29 mouse cellular contexts compared by ENCODE assay signal in genomic region chr17:47400451-47400850, GRCm38 (mm10). TPM values are rescaled to one million over a fixed set of nuclear protein-coding genes. Genes with fewer than 3 reads are reported as not detected.
A peak's percentile ranks its signal among the peaks of the same experiment; 100 is the strongest.
DNase-seq lines count a peak whose midpoint lies in the region; ATAC-seq and TF ChIP-seq lines count a peak whose summit lies in the region.
"Had no signal": no experiment of that assay in that cellular context is flagged by ENCODE, and none has a peak within 500 bp of the region (broad histone marks: within the 10 kb centered on the region; RNA-seq: fewer than 3 reads in every experiment).

TSS of gene Guca1a (minus strand) at chr17:47400584.

- no peak within 1 kb of the TSS for H3K4me2 ChIP-seq in midbrain, embryonic 11.5 days
- H3K4me2 ChIP-seq: embryonic facial prominence, embryonic 12.5 days; embryonic facial prominence, embryonic 15.5 days; forebrain, embryonic 12.5 days; forebrain, embryonic 15.5 days; heart, embryonic 13.5 days; hindbrain, embryonic 14.5 days had no signal

- H3K36me3 ChIP-seq in midbrain, embryonic 10.5 days: no peaks in the 10 kb centered on the region
- no peaks in the 10 kb centered on the region for H3K36me3 ChIP-seq in midbrain, embryonic 11.5 days (ENCODE audit: control insufficient read depth, insufficient read depth, low read length)
- H3K36me3 ChIP-seq: embryonic facial prominence, embryonic 12.5 days; embryonic facial prominence, embryonic 15.5 days; forebrain, embryonic 12.5 days; forebrain, embryonic 15.5 days; heart, embryonic 10.5 days; heart, embryonic 13.5 days had no signal

- no peaks in the 10 kb centered on the region for H3K9me3 ChIP-seq in midbrain, embryonic 10.5 days (replicated peaks)
- no peaks in the 10 kb centered on the region for H3K9me3 ChIP-seq in midbrain, embryonic 11.5 days (ENCODE audit: control insufficient read depth, low read length)
- H3K9me3 ChIP-seq: embryonic facial prominence, embryonic 12.5 days; embryonic facial prominence, embryonic 15.5 days; forebrain, embryonic 12.5 days; forebrain, embryonic 15.5 days; heart, embryonic 10.5 days; heart, embryonic 13.5 days had no signal

- H3K27ac ChIP-seq in midbrain, embryonic 10.5 days (replicated peaks): peak within 1 kb of the TSS; percentile 46; the same call in 1 of the 2 replicates
- no peak within 1 kb of the TSS for H3K27ac ChIP-seq in midbrain, embryonic 11.5 days (ENCODE audit: low read depth, low read length)
- H3K27ac ChIP-seq in bone marrow macrophage, adult 2 months (ENCODE audit: insufficient read depth, low read depth, low read length): no peak within 1 kb of the TSS
- H3K27ac ChIP-seq: embryonic facial prominence, embryonic 12.5 days; embryonic facial prominence, embryonic 15.5 days; forebrain, embryonic 12.5 days; forebrain, embryonic 15.5 days; heart, adult 2 months; heart, embryonic 10.5 days; heart, embryonic 13.5 days; hindbrain, embryonic 14.5 days; hindbrain, postnatal 0 days had no signal

- no peak for TF ChIP-seq CTCF in bone marrow macrophage, adult 2 months (IDR thresholded peaks at IDR 0.05; ENCODE audit: low read depth, low read length)

- H3K27me3 ChIP-seq in midbrain, embryonic 10.5 days (ENCODE audit: low read depth, poor library complexity, severe bottlenecking): peaks cover 73% of the 10 kb centered on the region
- H3K27me3 ChIP-seq in midbrain, embryonic 11.5 days (ENCODE audit: control insufficient read depth, insufficient read depth, low read length): no peaks in the 10 kb centered on the region; the same call in 1 of the 2 replicates

- no peak within 1 kb of the TSS for H3K9ac ChIP-seq in midbrain, embryonic 11.5 days (ENCODE audit: low read length)
- H3K9ac ChIP-seq: embryonic facial prominence, embryonic 12.5 days; embryonic facial prominence, embryonic 15.5 days; forebrain, embryonic 12.5 days; forebrain, embryonic 15.5 days; heart, embryonic 13.5 days; hindbrain, embryonic 14.5 days had no signal

- ATAC-seq in midbrain, embryonic 11.5 days (ENCODE audit: low FRiP score): no peak
- ATAC-seq in cerebellum, adult (ENCODE audit: insufficient number of reproducible peaks, low FRiP score, low TSS enrichment): no peak
- ATAC-seq: activated CD4-positive, CD25-positive, alpha-beta regulatory T cell, adult 4 months; CD4-positive, CD25-positive, alpha-beta regulatory T cell, adult 4 months; forebrain, embryonic 15.5 days; hindbrain, postnatal 0 days; inflammation-experienced regulatory T-cells, adult 6 months; intestine, embryonic 16.5 days had no signal

- TF ChIP-seq POLR2A in bone marrow macrophage, adult 2 months (IDR thresholded peaks at IDR 0.05; ENCODE audit: borderline replicate concordance, low read depth, low read length): no peak

- 14% methylated on average over 10 of the region's 10 CpGs for WGBS in midbrain, embryonic 10.5 days
- 8% methylated on average over 10 of the region's 10 CpGs for WGBS in midbrain, embryonic 11.5 days

- H3K4me3 ChIP-seq in midbrain, embryonic 10.5 days: peak within 1 kb of the TSS; percentile 22; the same call in 1 of the 2 replicates
- H3K4me3 ChIP-seq in midbrain, embryonic 11.5 days (ENCODE audit: low read depth, low read length): no peak within 1 kb of the TSS
- no peak within 1 kb of the TSS for H3K4me3 ChIP-seq in bone marrow macrophage, adult 2 months (ENCODE audit: insufficient read depth, low read length)
- H3K4me3 ChIP-seq: embryonic facial prominence, embryonic 12.5 days; embryonic facial prominence, embryonic 15.5 days; forebrain, embryonic 12.5 days; forebrain, embryonic 15.5 days; heart, adult 2 months; heart, embryonic 10.5 days; heart, embryonic 13.5 days had no signal

- peaks cover 25% of the 10 kb centered on the region for H3K4me1 ChIP-seq in midbrain, embryonic 10.5 days
- H3K4me1 ChIP-seq in midbrain, embryonic 11.5 days (ENCODE audit: control insufficient read depth, insufficient read depth, low read length): peaks cover 7% of the 10 kb centered on the region
- H3K4me1 ChIP-seq in bone marrow macrophage, adult 2 months (ENCODE audit: control insufficient read depth, insufficient read depth, low read length): peaks cover 5% of the 10 kb centered on the region; the same call in 1 of the 2 replicates
- H3K4me1 ChIP-seq: forebrain, embryonic 15.5 days had no signal

- DNase-seq in midbrain, embryonic 10.5 days (ENCODE audit: low spot score): peak; percentile 71
- DNase-seq in midbrain, embryonic 11.5 days (ENCODE audit: low spot score, missing footprints): no peak
- DNase-seq in retina, adult 2 months (ENCODE audit: low read depth, low spot score): peak; percentile 90
- DNase-seq in retina, postnatal 7 days (ENCODE audit: low read depth, low spot score): peak; percentile 61
- no peak for DNase-seq in thymus, postnatal 10 days (ENCODE audit: low spot score in 2 of 2)
- DNase-seq: adrenal gland, adult 8-10 months; adrenal gland, postnatal 25 days; cerebellum, adult 18-20 months; cerebellum, adult 9-10 months; cerebellum, postnatal 14 days; gastrocnemius, postnatal 10 days; gastrocnemius, postnatal 36 days; heart, adult 2 months; heart, postnatal 14 days; heart, postnatal 4 days had no signal

RNA-seq across cellular contexts. Expression of gene Guca1a, which starts in this region (rescaled TPM):
- polyA plus RNA-seq in midbrain, embryonic 10.5 days (2016; fragmentation: Nextera tagmentation; extraction: Ambion mirVana): 5.2 and 5.8 TPM in 2 replicates
- 1.5 and 1.8 TPM in 2 replicates for polyA plus RNA-seq in midbrain, embryonic 11.5 days (2014; fragmentation: Nextera tagmentation; extraction: Ambion mirVana)
- 20.0 and 22.0 TPM in 2 replicates for polyA plus RNA-seq in bone marrow macrophage, adult 2 months (2012; ENCODE audit: insufficient read depth, insufficient read length, missing spikeins)
- polyA plus RNA-seq: activated CD4-positive, CD25-positive, alpha-beta regulatory T cell, adult 4 months; CD4-positive, CD25-positive, alpha-beta regulatory T cell, adult 4 months; inflammation-experienced regulatory T-cells, adult 6 months had no signal

Comparison
In these comparisons a context has a peak if more than half of its experiments do, and no peak if none do; other contexts are left out.
1. DNase-seq: peak in midbrain, embryonic 10.5 days (single experiment), retina, adult 2 months (single experiment) and retina, postnatal 7 days (single experiment); none in midbrain, embryonic 11.5 days (single experiment) and thymus, postnatal 10 days (0 of 2).